Mouse (Mus musculus) heart, postnatal 0 days (tissue): Measurements from ENCODE around the gene Klk9. TPM values are rescaled to one million over a fixed set of nuclear protein-coding genes. Genes with fewer than 3 reads are reported as not detected.

Experiments used
- ATAC-seq: fragments of 200-750 bp; cut with Nextera tagmentation; 2 replicates; pipeline ENCODE4 v1.8.0; 2017; ENCODE audit warnings: low read depth, moderate number of reproducible peaks, moderate library complexity; ENCODE audit not compliant: insufficient read depth
- DNase-seq: peaks from one replicate; pipeline ENCODE4 v3.0.0-alpha.2; 2016; ENCODE audit warnings: low spot score
- H3K27ac ChIP-seq: fragments of 300-500 bp; sonication (generic); 2 replicates; pipeline ENCODE4 v1.5.1; 2014; ENCODE audit warnings: low read depth, mild to moderate bottlenecking
- H3K27me3 ChIP-seq: fragments of 300-500 bp; sonication (generic); 2 replicates; pipeline ENCODE4 v1.6.1; 2014; ENCODE audit warnings: low read length, mixed read lengths; ENCODE audit not compliant: control insufficient read depth, insufficient read depth
- H3K36me3 ChIP-seq: fragments of 300-500 bp; sonication (generic); replicated peaks from 2 replicates; pipeline ENCODE4 v1.6.1; 2014; ENCODE audit warnings: low read length, mixed read lengths; ENCODE audit not compliant: control insufficient read depth, insufficient read depth
- H3K4me1 ChIP-seq: fragments of 300-500 bp; sonication (generic); 2 replicates; pipeline ENCODE4 v1.6.1; 2014; ENCODE audit warnings: antibody characterized with exemption; ENCODE audit not compliant: control insufficient read depth, insufficient read depth
- H3K4me2 ChIP-seq: fragments of 300-500 bp; sonication (generic); 2 replicates; pipeline ENCODE4 v1.6.1; 2014; ENCODE audit warnings: low read depth, mild to moderate bottlenecking, low read length, moderate library complexity
- H3K4me3 ChIP-seq: fragments of 300-500 bp; sonication (generic); 2 replicates; pipeline ENCODE4 v1.5.1; 2014; ENCODE audit warnings: low read depth, low read length
- H3K9ac ChIP-seq: fragments of 300-500 bp; sonication (generic); replicated peaks from 2 replicates; pipeline ENCODE4 v1.6.1; 2014; ENCODE audit warnings: low read depth, low read length, mixed read lengths
- H3K9me3 ChIP-seq: fragments of 300-500 bp; sonication (generic); replicated peaks from 2 replicates; pipeline ENCODE4 v1.6.1; 2016; ENCODE audit warnings: low read length; ENCODE audit not compliant: control insufficient read depth
- CTCF ChIP-seq: IDR thresholded peaks from 2 replicates; pipeline ENCODE4 v1.5.1; 2016; ENCODE audit warnings: antibody characterized with exemption, control low read depth, low read depth
- EP300 ChIP-seq: IDR thresholded peaks from 2 replicates; pipeline ENCODE4 v1.6.1; 2016; ENCODE audit warnings: antibody characterized with exemption, low read depth
- WGBS: fragments of 180-500 bp; shearing (Covaris S2); extraction: QIAGEN DNeasy Blood & Tissue Kit; methylation state at CpG from one replicate; pipeline ENCODE4 v1.1.7; 2014; 5-methylcytosine and 5-hydroxymethylcytosine counted together
- polyA plus RNA-seq: library from polyadenylated mRNA; unstranded; fragments of >200 nt; fragmentation: Nextera tagmentation; extraction: Ambion mirVana; gene quantifications from 2 replicates; pipeline ENCODE4 v1.2.1, GENCODE M21; 2015
- total RNA-seq: library from RNA; depleted of rRNA; stranded (reverse); fragments of >200 nt; gene quantifications from 2 replicates; pipeline ENCODE4 v1.2.3, GENCODE M21; 2014; ENCODE audit warnings: low replicate concordance

Klk9 gene
- total and polyA plus RNA-seq, 2 experiments from 2014 or later, result not detected

GRCm38 (mm10) chr7:43782275-43783265 lies 9.1 kb upstream of the Klk9 start:
- WGBS, result 6% methylated on average over 36 of the region's 36 CpGs
- TF ChIP-seq EP300, result no peak
- peak; percentile 69 for TF ChIP-seq CTCF
- H3K27me3 ChIP-seq, result peaks cover 18% of the 10 kb centered on the region
- H3K9ac ChIP-seq, result peak overlapping the region; percentile 21; the same call in 1 of the 2 replicates
- ATAC-seq, result peak; percentile 72
- H3K36me3 ChIP-seq, result no peaks in the 10 kb centered on the region
- no peak overlapping the region for H3K27ac ChIP-seq
- H3K4me3 ChIP-seq, result peak overlapping the region; percentile 9; the same call in 1 of the 2 replicates
- peak overlapping the region; percentile 52 for H3K4me2 ChIP-seq
- no peaks in the 10 kb centered on the region for H3K9me3 ChIP-seq
- no peaks in the 10 kb centered on the region for H3K4me1 ChIP-seq
- peak; percentile 46 for DNase-seq

GRCm38 (mm10) chr7:43785286-43785685 lies 6.4 kb upstream of the Klk9 start:
- Histone ChIP-seq H3K4me3 (no peak overlapping the region), H3K27ac (no peak overlapping the region), H3K9ac (no peak overlapping the region), H3K4me1 (no peaks in the 10 kb centered on the region), H3K9me3 (no peaks in the 10 kb centered on the region), H3K4me2 (no peak overlapping the region), H3K27me3 (peaks cover 18% of the 10 kb centered on the region), H3K36me3 (no peaks in the 10 kb centered on the region)
- ATAC-seq, result peak; percentile 19; the same call in 1 of the 2 replicates
- TF ChIP-seq EP300 (no peak), CTCF (peak; percentile 24)
- DNase-seq, result no peak
- WGBS, result 73% methylated on average over 1 of the region's 1 CpGs

GRCm38 (mm10) chr7:43788096-43788495 lies 3.6 kb upstream of the Klk9 start:
- Histone ChIP-seq H3K27ac (no peak overlapping the region), H3K27me3 (peaks cover 12% of the 10 kb centered on the region), H3K9ac (no peak overlapping the region), H3K4me2 (no peak overlapping the region), H3K9me3 (no peaks in the 10 kb centered on the region), H3K36me3 (no peaks in the 10 kb centered on the region), H3K4me3 (no peak overlapping the region), H3K4me1 (no peaks in the 10 kb centered on the region)
- ATAC-seq, result no peak
- WGBS, result 72% methylated on average over 3 of the region's 3 CpGs
- no peak for TF ChIP-seq CTCF
- TF ChIP-seq EP300, result no peak
- DNase-seq, result no peak

- H3K36me3 ChIP-seq, result no peaks in the 10 kb centered on the region
- H3K27me3 ChIP-seq, result peaks cover under 1% of the 10 kb centered on the region; the same call in 1 of the 2 replicates
- H3K27ac ChIP-seq, result no peak overlapping the region
- no peaks in the 10 kb centered on the region for H3K9me3 ChIP-seq
- H3K4me2 ChIP-seq, result no peak overlapping the region
- ATAC-seq, result no peak
- 68% methylated on average over 2 of the region's 2 CpGs for WGBS
- no peak for DNase-seq
- no peak overlapping the region for H3K9ac ChIP-seq
- H3K4me3 ChIP-seq, result no peak overlapping the region
- peak; percentile 15; the same call in 1 of the 2 replicates for TF ChIP-seq CTCF
- TF ChIP-seq EP300, result no peak
- no peaks in the 10 kb centered on the region for H3K4me1 ChIP-seq
These were observed 2.4 kb upstream of the Klk9 start for GRCm38 (mm10) chr7:43789295-43789694.

- H3K4me3 ChIP-seq, result peak overlapping the region; percentile 57
- WGBS, result 7% methylated on average over 8 of the region's 8 CpGs
- H3K4me1 ChIP-seq, result peaks cover 12% of the 10 kb centered on the region
- H3K9me3 ChIP-seq, result no peaks in the 10 kb centered on the region
- no peak overlapping the region for H3K9ac ChIP-seq
- no peak overlapping the region for H3K27ac ChIP-seq
- peak overlapping the region; percentile 69 for H3K4me2 ChIP-seq
- DNase-seq (peak; percentile 64), ATAC-seq (peak; percentile 78)
- TF ChIP-seq EP300, result no peak
- no peak for TF ChIP-seq CTCF
- H3K36me3 ChIP-seq, result no peaks in the 10 kb centered on the region
- peaks cover 10% of the 10 kb centered on the region; the same call in 1 of the 2 replicates for H3K27me3 ChIP-seq
These were observed 4.7 kb downstream of the Klk9 start for GRCm38 (mm10) chr7:43796355-43796754.
